Mouse (Mus musculus) liver, postnatal 0 days (tissue): ENCODE measurements around the gene Gatad2b. TPM values are rescaled to one million over a fixed set of nuclear protein-coding genes. Genes with fewer than 3 reads are reported as not detected.
"Not testable (repeated sequence)": the region's sequence is repeated elsewhere in the genome, so short reads cannot be mapped to it uniquely, and the experiment has no call there.

Experiments used
- ATAC-seq: fragments of 200-750 bp; cut with Nextera tagmentation; 2 replicates; pipeline ENCODE4 v1.8.0; 2017; ENCODE audit warnings: mild to moderate bottlenecking, moderate library complexity
- DNase-seq: peaks from one replicate; pipeline ENCODE4 v3.0.0-alpha.2; 2016
- H3K27ac ChIP-seq: fragments of 300-500 bp; sonication (generic); 2 replicates; pipeline ENCODE4 v1.5.1; 2014; ENCODE audit warnings: antibody characterized with exemption, moderate library complexity, mild to moderate bottlenecking, low read depth
- H3K27me3 ChIP-seq: fragments of 300-500 bp; sonication (generic); 2 replicates; pipeline ENCODE4 v1.6.1; 2014; ENCODE audit warnings: low read length, control low read depth, mixed read lengths; ENCODE audit not compliant: insufficient read depth
- H3K36me3 ChIP-seq: fragments of 300-500 bp; sonication (generic); replicated peaks from 2 replicates; pipeline ENCODE4 v1.6.1; 2014; ENCODE audit warnings: mild to moderate bottlenecking, control low read depth, low read length, moderate library complexity, mixed read lengths; ENCODE audit not compliant: insufficient read depth
- H3K4me1 ChIP-seq: fragments of 300-500 bp; sonication (generic); 2 replicates; pipeline ENCODE4 v1.6.1; 2014; ENCODE audit warnings: antibody characterized with exemption, mild to moderate bottlenecking, control low read depth; ENCODE audit not compliant: insufficient read depth
- H3K4me2 ChIP-seq: fragments of 300-500 bp; sonication (generic); 2 replicates; pipeline ENCODE4 v1.6.1; 2014; ENCODE audit warnings: low read depth, mild to moderate bottlenecking, low read length, moderate library complexity, mixed read lengths
- H3K4me3 ChIP-seq: fragments of 300-500 bp; sonication (generic); 2 replicates; pipeline ENCODE4 v1.5.1; 2014; ENCODE audit warnings: low read depth, low read length
- H3K9ac ChIP-seq: fragments of 300-500 bp; sonication (generic); replicated peaks from 2 replicates; pipeline ENCODE4 v1.6.1; 2014; ENCODE audit warnings: mild to moderate bottlenecking, moderate library complexity
- H3K9me3 ChIP-seq: fragments of 300-500 bp; sonication (generic); 2 replicates; pipeline ENCODE4 v1.6.1; 2016; ENCODE audit warnings: mild to moderate bottlenecking, control low read depth, low read length, mixed read lengths
- CTCF ChIP-seq: sonication (generic); IDR thresholded peaks from 2 replicates; pipeline ENCODE4 v1.5.1; 2016; ENCODE audit warnings: antibody characterized with exemption, low read depth
- EP300 ChIP-seq: IDR thresholded peaks from 2 replicates; pipeline ENCODE4 v1.6.1; 2016; ENCODE audit warnings: antibody characterized with exemption, low read depth, mild to moderate bottlenecking
- WGBS: fragments of 180-500 bp; shearing (Covaris S2); extraction: QIAGEN DNeasy Blood & Tissue Kit; methylation state at CpG from one replicate; pipeline ENCODE4 v1.1.7; 2014; ENCODE audit not compliant: insufficient replicate concordance; 5-methylcytosine and 5-hydroxymethylcytosine counted together
- polyA plus RNA-seq: library from polyadenylated mRNA; unstranded; fragments of >200 nt; fragmentation: Nextera tagmentation; extraction: Ambion mirVana; gene quantifications from 2 replicates; pipeline ENCODE4 v1.2.1, GENCODE M21; 2015

Gatad2b gene
- polyA plus RNA-seq, 1 experiment from 2014 or later = 3.1 TPM

- H3K9me3 ChIP-seq = no peaks in the 10 kb centered on the region
- TF ChIP-seq CTCF = no peak
- no peak for TF ChIP-seq EP300
- H3K4me3 ChIP-seq = no peak overlapping the region
- H3K4me1 ChIP-seq = 0 out of 2 replicates have a peak, but pooled peaks cover 3% of the 10 kb centered on the region
- H3K36me3 ChIP-seq = no peaks in the 10 kb centered on the region
- H3K27me3 ChIP-seq = no peaks in the 10 kb centered on the region
- DNase-seq (peak; percentile 65), ATAC-seq (no peak)
- WGBS = 48% methylated on average over 5 of the region's 5 CpGs
- 0 out of 2 replicates have a peak overlapping the region, but pooled peaks have one; percentile 4 for H3K4me2 ChIP-seq
- H3K27ac ChIP-seq = no peak overlapping the region
- no peak overlapping the region for H3K9ac ChIP-seq
Measured at GRCm38 (mm10) chr3:90323119-90323518, 30.1 kb downstream of the Gatad2b start.

GRCm38 (mm10) chr3:90332485-90332884, 39.5 kb downstream of the Gatad2b start:
- H3K9ac ChIP-seq = no peak overlapping the region
- ATAC-seq (no peak), DNase-seq (no peak)
- no peak overlapping the region for H3K27ac ChIP-seq
- WGBS = 74% methylated on average over 5 of the region's 5 CpGs
- no peaks in the 10 kb centered on the region for H3K4me1 ChIP-seq
- H3K4me3 ChIP-seq = no peak overlapping the region
- TF ChIP-seq CTCF = no peak
- TF ChIP-seq EP300 = no peak
- no peak overlapping the region for H3K4me2 ChIP-seq
- H3K36me3 ChIP-seq = 0 out of 2 replicates have a peak, but pooled peaks cover 3% of the 10 kb centered on the region
- H3K9me3 ChIP-seq = no peaks in the 10 kb centered on the region
- H3K27me3 ChIP-seq = no peaks in the 10 kb centered on the region

GRCm38 (mm10) chr3:90335517-90335916, 42.5 kb downstream of the Gatad2b start:
- ATAC-seq (no peak), DNase-seq (no peak)
- Histone ChIP-seq H3K9me3 (no peaks in the 10 kb centered on the region), H3K27ac (no peak overlapping the region), H3K4me2 (no peak overlapping the region), H3K9ac (no peak overlapping the region), H3K27me3 (no peaks in the 10 kb centered on the region), H3K36me3 (no peaks in the 10 kb centered on the region), H3K4me3 (no peak overlapping the region), H3K4me1 (no peaks in the 10 kb centered on the region)
- TF ChIP-seq CTCF = 0 out of 2 replicates have a peak, but pooled peaks have one; percentile 18
- no peak for TF ChIP-seq EP300

GRCm38 (mm10) chr3:90338190-90338589, 45.2 kb downstream of the Gatad2b start:
- TF ChIP-seq EP300 (no peak), CTCF (no peak)

GRCm38 (mm10) chr3:90340177-90340576, 47.2 kb downstream of the Gatad2b start:
- TF ChIP-seq CTCF = no peak
- no peak for TF ChIP-seq EP300
- DNase-seq = no peak
- no peak overlapping the region for H3K27ac ChIP-seq
- peaks cover 18% of the 10 kb centered on the region for H3K36me3 ChIP-seq
- no peak for ATAC-seq
- no peaks in the 10 kb centered on the region for H3K9me3 ChIP-seq
- no peaks in the 10 kb centered on the region for H3K4me1 ChIP-seq
- no peak overlapping the region for H3K9ac ChIP-seq
- no peaks in the 10 kb centered on the region for H3K27me3 ChIP-seq
- H3K4me3 ChIP-seq = no peak overlapping the region
- H3K4me2 ChIP-seq = no peak overlapping the region

More at GRCm38 (mm10) chr3:90338190-90338589, 45.2 kb downstream of the Gatad2b start:
- DNase-seq (no peak), ATAC-seq (no peak)
- Histone ChIP-seq H3K9me3 (no peaks in the 10 kb centered on the region), H3K4me1 (no peaks in the 10 kb centered on the region), H3K36me3 (peaks cover 12% of the 10 kb centered on the region), H3K4me3 (no peak overlapping the region), H3K9ac (no peak overlapping the region), H3K27me3 (no peaks in the 10 kb centered on the region), H3K4me2 (no peak overlapping the region), H3K27ac (no peak overlapping the region)
- WGBS = 76% methylated on average over 3 of the region's 3 CpGs

- not testable (repeated sequence) for H3K4me2 ChIP-seq, H3K4me3 ChIP-seq, H3K27me3 ChIP-seq, DNase-seq, H3K9me3 ChIP-seq, H3K9ac ChIP-seq, H3K27ac ChIP-seq, H3K4me1 ChIP-seq, ATAC-seq
- WGBS = 66% methylated on average over 2 of the region's 2 CpGs
- peaks cover 23% of the 10 kb centered on the region for H3K36me3 ChIP-seq
- peak; percentile 24; the same call in 1 of the 2 replicates for TF ChIP-seq CTCF
Measured at GRCm38 (mm10) chr3:90342853-90343252, 49.9 kb downstream of the Gatad2b start.

GRCm38 (mm10) chr3:90347847-90348246, 54.9 kb downstream of the Gatad2b start:
- Histone ChIP-seq H3K9ac (no peak overlapping the region), H3K36me3 (peaks cover 47% of the 10 kb centered on the region)
- DNase-seq = no peak

More at GRCm38 (mm10) chr3:90347847-90348246, 54.9 kb downstream of the Gatad2b start:
- Histone ChIP-seq H3K27ac (no peak overlapping the region), H3K4me3 (no peak overlapping the region), H3K9me3 (no peaks in the 10 kb centered on the region), H3K4me2 (no peak overlapping the region), H3K4me1 (no peaks in the 10 kb centered on the region), H3K27me3 (no peaks in the 10 kb centered on the region)
- TF ChIP-seq CTCF (peak; percentile 33), EP300 (no peak)
- ATAC-seq = no peak
- WGBS = 96% methylated on average over 4 of the region's 4 CpGs
